Mouse (Mus musculus) embryonic fibroblast, embryonic 13.5 days (primary cell): ENCODE measurements at regions not wholly inside any gene's neighbourhood (a gene's known extent, or its start where the extent isn't known, plus 50 kb on each side); places are given as distances from the start of the nearest gene placed in this dataset.

ENCODE experiments used
- CTCF ChIP-seq: IDR thresholded peaks from 2 replicates; pipeline ENCODE4 v1.5.1; 2011; ENCODE audit warnings: mild to moderate bottlenecking, control low read depth, low read length, moderate library complexity, borderline replicate concordance; ENCODE audit not compliant: insufficient read depth
- POLR2A ChIP-seq: IDR thresholded peaks from 2 replicates; pipeline ENCODE4 v1.6.1; 2011; ENCODE audit warnings: low read depth, mild to moderate bottlenecking, control low read depth, low read length, moderate library complexity

- TF ChIP-seq CTCF (no peak), POLR2A (no peak)
Observed at GRCm38 (mm10) chr8:10928836-10929235, 79.4 kb downstream of the Irs2 start.
